Mouse (Mus musculus) erythroblast, embryonic 14.5 days (primary cell): Measurements from ENCODE around the gene Usp16.

ENCODE experiments used
- GATA1 ChIP-seq: IDR thresholded peaks from 2 replicates; pipeline ENCODE4 v1.6.1; 2012; ENCODE audit warnings: low read length, inconsistent platforms, mixed read lengths
- TAL1 ChIP-seq: IDR thresholded peaks from 3 replicates; pipeline ENCODE4 v1.6.1; 2012; ENCODE audit warnings: low read length, inconsistent platforms, mixed read lengths

DNA sequence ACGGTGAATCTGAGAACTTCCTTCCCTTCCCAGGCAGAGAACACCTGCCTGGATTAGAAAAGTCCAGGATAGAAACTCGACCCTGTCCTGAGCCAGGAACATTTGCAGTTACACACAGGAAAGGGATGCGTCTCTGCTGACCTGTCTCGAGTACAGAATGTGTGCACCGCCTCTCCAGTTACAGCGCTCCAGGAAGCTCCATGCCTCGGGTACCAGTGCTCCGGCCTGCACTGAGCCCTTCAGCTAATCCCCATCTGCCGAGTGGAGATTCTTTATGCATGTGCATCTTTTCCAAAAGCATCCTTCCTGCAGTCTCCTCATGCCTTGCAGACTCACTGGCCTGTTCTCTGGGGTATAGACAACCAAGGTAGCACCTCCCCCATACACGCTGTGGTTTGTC lies 74.3 kb downstream of the Usp16 start:
- TF ChIP-seq GATA1, result no peak
- TF ChIP-seq TAL1, result no peak
